Mouse (Mus musculus) MEL (cell line): ENCODE measurements around the gene Rps27rt.

Experiments
- CTCF ChIP-seq, 3 experiments: IDR thresholded peaks in 2 of 3; conservative IDR thresholded peaks in 1 of 3; 2 replicates each; pipeline ENCODE4 v1.5.1; 2011 to 2012; ENCODE audit warnings: low read length in 3 of 3, low read depth in 2 of 3, mild to moderate bottlenecking in 2 of 3, improper control_type of control experiment in 1 of 3, inconsistent platforms in 1 of 3, mixed read lengths in 1 of 3, moderate library complexity in 1 of 3; ENCODE audit not compliant: control insufficient read depth in 1 of 3, insufficient read depth in 1 of 3, poor library complexity in 1 of 3, severe bottlenecking in 1 of 3
- GATA1 ChIP-seq: IDR thresholded peaks from 2 replicates; pipeline ENCODE4 v1.6.1; 2011; ENCODE audit warnings: low read depth, low read length, improper control_type of control experiment
- POLR2AphosphoS2 ChIP-seq: IDR thresholded peaks from 2 replicates; pipeline ENCODE4 v1.6.1; 2011; ENCODE audit warnings: low read length, improper control_type of control experiment
- RAD21 ChIP-seq: IDR thresholded peaks from 2 replicates; pipeline ENCODE4 v1.6.1; 2011; ENCODE audit warnings: mild to moderate bottlenecking, low read depth, low read length, improper control_type of control experiment
- TAL1 ChIP-seq: IDR thresholded peaks from 2 replicates; pipeline ENCODE4 v1.6.1; 2012; ENCODE audit warnings: mild to moderate bottlenecking, inconsistent platforms, low read length, moderate library complexity, mixed read lengths
- USF1 ChIP-seq: IDR thresholded peaks from 2 replicates; pipeline ENCODE4 v1.6.1; 2014; ENCODE audit warnings: low read depth, mild to moderate bottlenecking, inconsistent platforms, low read length, improper control_type of control experiment, moderate library complexity
- ZC3H11A ChIP-seq: IDR thresholded peaks from 2 replicates; pipeline ENCODE4 v1.6.1; 2012; ENCODE audit warnings: low read depth, mild to moderate bottlenecking, inconsistent platforms, low read length, improper control_type of control experiment
- ZKSCAN1 ChIP-seq: IDR thresholded peaks from 2 replicates; pipeline ENCODE4 v1.6.1; 2012; ENCODE audit warnings: low read depth, mild to moderate bottlenecking, inconsistent platforms, low read length, improper control_type of control experiment, moderate library complexity
- ZNF384 ChIP-seq: IDR thresholded peaks from 2 replicates; pipeline ENCODE4 v1.6.1; 2012; ENCODE audit warnings: low read depth, mild to moderate bottlenecking, inconsistent platforms, low read length, improper control_type of control experiment

GRCm38 (mm10) chr9:114986361-114986760 is 3.8 kb upstream of the Rps27rt start:
- TF ChIP-seq CTCF (IDR thresholded peaks at IDR 0.05 in 2 of 3, conservative IDR thresholded peaks at IDR 0.05 in 1 of 3; ENCODE audit: control insufficient read depth in 1 of 3, insufficient read depth in 1 of 3, low read depth in 2 of 3, low read length in 3 of 3, poor library complexity in 1 of 3, severe bottlenecking in 1 of 3) (no peak), RAD21 (no peak), GATA1 (no peak), USF1 (no peak), POLR2AphosphoS2 (no peak), ZNF384 (no peak), TAL1 (no peak), ZC3H11A (no peak), ZKSCAN1 (no peak)
